Mouse (Mus musculus) embryonic facial prominence, embryonic 15.5 days (tissue): ENCODE measurements around the gene Ugt2b35. TPM values are rescaled to one million over a fixed set of nuclear protein-coding genes. Genes with fewer than 3 reads are reported as not detected.
"Not testable (repeated sequence)": the region's sequence is repeated elsewhere in the genome, so short reads cannot be mapped to it uniquely, and the experiment has no call there.

Source experiments
- ATAC-seq: fragments of 200-750 bp; cut with Nextera tagmentation; 2 replicates; pipeline ENCODE4 v1.8.0; 2017; ENCODE audit warnings: low read depth, moderate TSS enrichment; ENCODE audit not compliant: insufficient number of reproducible peaks, low FRiP score, low TSS enrichment
- H3K27ac ChIP-seq: fragments of 300-500 bp; sonication (generic); replicated peaks from 2 replicates; pipeline ENCODE4 v1.5.1; 2015; ENCODE audit warnings: mild to moderate bottlenecking, inconsistent platforms
- H3K27me3 ChIP-seq: fragments of 300-500 bp; sonication (generic); 2 replicates; pipeline ENCODE4 v1.6.1; 2015; ENCODE audit warnings: inconsistent platforms
- H3K36me3 ChIP-seq: fragments of 300-500 bp; sonication (generic); 2 replicates; pipeline ENCODE4 v1.6.1; 2015; ENCODE audit warnings: mild to moderate bottlenecking, inconsistent platforms
- H3K4me1 ChIP-seq: fragments of 300-500 bp; sonication (generic); 2 replicates; pipeline ENCODE4 v1.6.1; 2015; ENCODE audit warnings: inconsistent platforms
- H3K4me2 ChIP-seq: fragments of 300-500 bp; sonication (generic); replicated peaks from 2 replicates; pipeline ENCODE4 v1.6.1; 2015; ENCODE audit warnings: mild to moderate bottlenecking, inconsistent platforms
- H3K4me3 ChIP-seq: fragments of 300-500 bp; sonication (generic); replicated peaks from 2 replicates; pipeline ENCODE4 v1.5.1; 2015; ENCODE audit warnings: mild to moderate bottlenecking, inconsistent platforms
- H3K9ac ChIP-seq: fragments of 300-500 bp; sonication (generic); 2 replicates; pipeline ENCODE4 v1.6.1; 2015; ENCODE audit warnings: inconsistent platforms
- H3K9me3 ChIP-seq: fragments of 300-500 bp; sonication (generic); replicated peaks from 2 replicates; pipeline ENCODE4 v1.6.1; 2016; ENCODE audit warnings: inconsistent platforms
- WGBS: fragments of 180-500 bp; shearing (Covaris S2); methylation state at CpG from one replicate; pipeline ENCODE4 v1.1.7; 2015; 5-methylcytosine and 5-hydroxymethylcytosine counted together
- polyA plus RNA-seq: library from polyadenylated mRNA; unstranded; fragments of >200 nt; fragmentation: Nextera tagmentation; extraction: Ambion mirVana; gene quantifications from 2 replicates; pipeline ENCODE4 v1.2.1, GENCODE M21; 2015

Ugt2b35 gene
- polyA plus RNA-seq, result not detected in 2 replicates

- Histone ChIP-seq H3K9ac (no peak within 1 kb of the TSS), H3K27ac (no peak within 1 kb of the TSS), H3K9me3 (no peaks in the 10 kb centered on the region), H3K4me3 (no peak within 1 kb of the TSS), H3K36me3 (no peaks in the 10 kb centered on the region), H3K4me2 (no peak within 1 kb of the TSS), H3K27me3 (no peaks in the 10 kb centered on the region), H3K4me1 (no peaks in the 10 kb centered on the region)
- ATAC-seq, result no peak
- WGBS, result 69% methylated on average over 4 of the region's 4 CpGs
Observed at GRCm38 (mm10) chr5:87000395-87001073, at the start of gene Ugt2b35. Gene Ugt2b35 (plus strand): TSS chr5:87000860.

DNA sequence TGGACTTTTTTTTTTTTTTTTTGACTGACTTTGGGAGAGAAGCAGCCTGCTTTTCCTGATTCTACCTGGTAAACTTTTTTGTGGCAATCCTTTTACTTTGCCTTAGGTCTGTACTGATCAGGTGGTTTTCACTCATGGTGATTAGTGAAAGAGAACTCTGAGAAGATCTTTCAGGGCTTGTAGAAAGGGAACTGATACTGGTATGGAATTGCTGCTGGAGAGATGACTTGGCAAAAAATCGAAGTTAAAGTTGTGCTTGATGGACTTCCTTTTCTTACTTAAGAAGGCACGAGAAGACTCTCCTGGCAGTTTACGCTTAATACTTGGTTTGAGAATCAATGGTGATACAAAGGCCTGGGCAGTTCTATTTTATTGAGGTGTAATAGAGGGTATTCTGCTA, 40.2 kb upstream of the Ugt2b35 start:
- no peak for ATAC-seq
- Histone ChIP-seq H3K36me3 (no peaks in the 10 kb centered on the region), H3K9me3 (no peaks in the 10 kb centered on the region), H3K4me1 (no peaks in the 10 kb centered on the region), H3K9ac (no peak overlapping the region), H3K4me2 (no peak overlapping the region), H3K27me3 (no peaks in the 10 kb centered on the region), H3K27ac (no peak overlapping the region), H3K4me3 (no peak overlapping the region)
- 78% methylated on average over 3 of the region's 3 CpGs for WGBS

DNA sequence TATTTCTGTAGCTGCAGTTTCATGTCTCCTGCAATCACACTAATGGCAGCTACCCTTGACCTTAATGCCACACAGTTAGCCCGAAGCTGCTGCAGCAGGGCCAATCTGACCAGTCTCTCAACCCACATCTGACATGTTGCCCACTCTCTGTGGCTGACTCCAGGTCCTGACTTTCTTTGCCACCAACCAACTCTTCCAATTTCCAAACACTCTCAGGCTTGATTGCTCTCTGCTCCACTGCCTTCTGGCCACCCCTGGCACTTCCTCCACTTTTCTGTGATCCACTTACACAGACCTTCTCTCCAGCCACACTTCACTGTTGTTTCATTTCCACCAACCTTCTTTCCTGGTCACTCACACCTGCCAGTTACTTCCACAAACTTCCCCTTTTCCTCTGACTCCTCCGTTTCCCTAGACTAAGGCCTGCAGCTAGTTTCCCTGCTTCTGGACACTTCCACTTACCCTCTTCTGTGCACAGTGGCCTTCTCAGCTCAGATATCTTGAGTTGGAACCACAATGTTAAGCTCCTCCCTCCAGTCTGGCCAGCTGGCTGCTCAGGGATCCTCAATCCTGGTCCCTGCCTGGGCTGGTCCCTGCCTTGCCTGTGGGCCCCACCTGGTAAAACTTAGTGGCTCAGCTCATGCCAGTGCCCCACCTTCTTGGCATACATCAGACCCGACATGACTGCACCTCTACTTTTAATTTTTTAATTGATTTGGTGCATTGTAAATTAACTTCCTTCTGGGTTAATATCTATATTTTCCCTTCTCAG, 38.9 kb upstream of the Ugt2b35 start:
- Histone ChIP-seq H3K36me3 (no peaks in the 10 kb centered on the region), H3K9ac (no peak overlapping the region), H3K4me2 (no peak overlapping the region), H3K4me1 (no peaks in the 10 kb centered on the region), H3K9me3 (no peaks in the 10 kb centered on the region), H3K4me3 (no peak overlapping the region), H3K27me3 (no peaks in the 10 kb centered on the region), H3K27ac (no peak overlapping the region)
- ATAC-seq, result no peak
- 71% methylated on average over 3 of the region's 3 CpGs for WGBS

DNA sequence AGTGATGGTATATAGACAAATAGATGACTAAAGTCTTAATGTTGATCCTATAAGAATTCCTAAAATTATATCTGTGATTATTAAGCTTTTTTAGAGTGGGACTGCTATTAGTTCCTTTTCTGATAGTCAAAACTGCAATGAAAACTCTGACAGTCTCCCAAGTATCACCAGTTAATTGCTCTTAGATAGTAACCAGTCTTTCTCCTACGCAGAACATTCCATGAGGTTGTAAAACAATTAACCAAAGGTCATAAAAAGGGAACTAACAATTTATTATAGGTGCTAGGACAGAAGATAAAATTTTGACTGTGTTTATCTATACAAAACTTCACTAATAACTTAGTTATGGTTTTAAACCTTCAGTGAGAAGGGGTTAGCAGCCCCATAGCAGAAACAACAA, 37.8 kb upstream of the Ugt2b35 start:
- H3K9ac ChIP-seq, H3K9me3 ChIP-seq, H3K4me3 ChIP-seq, H3K27me3 ChIP-seq, H3K4me2 ChIP-seq, ATAC-seq, H3K36me3 ChIP-seq, H3K4me1 ChIP-seq, H3K27ac ChIP-seq: not testable (repeated sequence)
- 76% methylated on average over 1 of the region's 1 CpGs for WGBS

DNA sequence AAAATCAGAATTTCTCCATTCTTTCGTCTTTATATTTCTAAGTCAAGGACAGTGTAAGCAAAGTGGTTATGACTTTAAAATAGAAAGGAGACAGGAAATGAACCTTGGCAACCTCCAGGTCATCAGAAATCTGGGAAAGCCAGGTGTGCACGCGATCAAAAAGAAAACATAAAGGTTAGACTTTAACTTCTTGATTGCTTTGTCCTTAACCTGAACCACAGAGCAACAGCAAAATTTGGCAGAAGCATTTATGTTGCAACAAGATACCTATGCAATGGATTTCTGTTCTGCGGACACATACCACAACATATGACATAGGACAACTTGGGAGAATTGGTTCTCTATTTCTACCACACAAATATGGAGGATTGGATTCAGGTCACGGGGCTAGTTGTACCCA, 33.4 kb upstream of the Ugt2b35 start:
- not testable (repeated sequence) for H3K27ac ChIP-seq, H3K4me2 ChIP-seq, ATAC-seq

GRCm38 (mm10) chr5:87004735-87005134, 4.1 kb downstream of the Ugt2b35 start:
- Histone ChIP-seq H3K27me3 (no peaks in the 10 kb centered on the region), H3K4me3 (no peak overlapping the region), H3K36me3 (no peaks in the 10 kb centered on the region), H3K9ac (no peak overlapping the region), H3K4me2 (no peak overlapping the region), H3K4me1 (no peaks in the 10 kb centered on the region), H3K9me3 (no peaks in the 10 kb centered on the region), H3K27ac (no peak overlapping the region)
- ATAC-seq, result no peak
- 84% methylated on average over 6 of the region's 6 CpGs for WGBS

More for the DNA sequence above, 33.4 kb upstream of the Ugt2b35 start:
- H3K9me3 ChIP-seq, H3K27me3 ChIP-seq, H3K9ac ChIP-seq, H3K36me3 ChIP-seq, H3K4me1 ChIP-seq, H3K4me3 ChIP-seq: not testable (repeated sequence)
- WGBS, result 91% methylated on average over 5 of the region's 5 CpGs

DNA sequence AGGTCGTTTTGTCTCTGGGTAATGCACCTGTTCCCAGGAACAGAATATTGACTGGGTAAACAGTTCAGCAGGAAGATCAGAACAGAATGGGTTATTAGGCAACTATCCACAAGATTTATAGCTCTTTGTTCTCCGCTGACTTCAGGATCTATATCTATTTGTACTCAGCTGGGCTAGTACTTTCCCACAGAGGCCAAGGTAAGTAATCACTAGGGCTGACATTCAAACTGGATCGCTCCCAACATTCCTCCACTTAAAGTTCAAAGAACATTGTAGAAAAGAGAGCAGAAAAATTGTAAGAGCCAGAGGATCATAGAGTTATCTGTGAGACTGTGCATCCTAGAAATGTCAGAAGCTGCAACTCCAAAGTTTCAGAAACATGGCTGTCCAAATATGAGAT, 14.8 kb downstream of the Ugt2b35 start:
- Histone ChIP-seq H3K36me3 (no peaks in the 10 kb centered on the region), H3K4me1 (no peaks in the 10 kb centered on the region), H3K9me3 (no peaks in the 10 kb centered on the region), H3K4me3 (no peak overlapping the region), H3K27ac (no peak overlapping the region), H3K9ac (no peak overlapping the region), H3K4me2 (no peak overlapping the region), H3K27me3 (no peaks in the 10 kb centered on the region)
- 77% methylated on average over 3 of the region's 3 CpGs for WGBS
- ATAC-seq, result no peak

GRCm38 (mm10) chr5:87027359-87027758, 26.7 kb downstream of the Ugt2b35 start:
- no peaks in the 10 kb centered on the region for H3K36me3 ChIP-seq
- H3K4me3 ChIP-seq, result no peak overlapping the region
- no peak overlapping the region for H3K9ac ChIP-seq
- H3K9me3 ChIP-seq, result no peaks in the 10 kb centered on the region
- no peak overlapping the region for H3K27ac ChIP-seq
- no peaks in the 10 kb centered on the region for H3K4me1 ChIP-seq
- H3K4me2 ChIP-seq, result no peak overlapping the region
- no peak for ATAC-seq
- WGBS, result 70% methylated on average over 3 of the region's 3 CpGs
- H3K27me3 ChIP-seq, result no peaks in the 10 kb centered on the region

GRCm38 (mm10) chr5:87030624-87031023, 30.0 kb downstream of the Ugt2b35 start:
- WGBS, result 77% methylated on average over 1 of the region's 1 CpGs
- no peak for ATAC-seq
- H3K36me3 ChIP-seq, result no peaks in the 10 kb centered on the region
- H3K4me3 ChIP-seq, result no peak overlapping the region
- no peak overlapping the region for H3K27ac ChIP-seq
- no peaks in the 10 kb centered on the region for H3K27me3 ChIP-seq
- no peak overlapping the region for H3K9ac ChIP-seq
- no peak overlapping the region for H3K4me2 ChIP-seq
- H3K4me1 ChIP-seq, result no peaks in the 10 kb centered on the region
- H3K9me3 ChIP-seq, result no peaks in the 10 kb centered on the region

Other genes with a start within 250 kb of the Ugt2b35 start
- 40.7 and 40.8 TPM in 2 replicates for gene Ythdc1, start 196.6 kb upstream of the Ugt2b35 start, polyA plus RNA-seq
- gene Ugt2b34, start 93.9 kb upstream of the Ugt2b35 start, polyA plus RNA-seq, result 0.11 TPM in 1 of 2 replicates, not detected in the other
- gene Ugt2b1, start 74.3 kb upstream of the Ugt2b35 start, polyA plus RNA-seq, result not detected in 2 replicates
- gene Ugt2b36, start 91.7 kb downstream of the Ugt2b35 start, polyA plus RNA-seq, result not detected in 2 replicates
- gene Ugt2b5, start 139.5 kb downstream of the Ugt2b35 start, polyA plus RNA-seq, result not detected in 2 replicates